Mouse (Mus musculus): Measurements from ENCODE around the gene Vmn1r180.
"Not testable (repeated sequence)": the region's sequence is repeated elsewhere in the genome, so short reads cannot be mapped to it uniquely, and the experiment has no call there.

Gene Vmn1r180

DNA sequence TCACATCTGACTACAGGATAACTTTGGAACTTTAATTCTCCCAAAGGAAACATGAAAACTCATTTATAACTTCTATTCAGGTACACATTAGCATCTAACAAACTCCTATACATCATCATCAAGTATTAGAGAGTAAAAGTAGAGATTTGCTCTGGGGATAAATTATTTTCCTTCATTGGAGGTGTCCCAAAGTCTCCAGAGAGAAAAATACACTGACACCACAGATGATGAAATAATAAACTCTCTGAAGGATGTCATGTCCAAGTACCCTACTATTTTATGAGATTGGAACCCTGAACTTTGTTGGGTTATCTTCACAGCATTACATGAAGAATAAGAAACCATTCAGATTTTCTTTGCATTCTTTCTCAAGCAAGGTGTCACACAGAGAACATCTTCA, at the start of gene Vmn1r180:
TSS of gene Vmn1r180 (plus strand) at position 301 of the 400 bp plus-strand sequence.
- DNase-seq (ENCODE audit: low spot score in 2 of 2) = no peak

DNA sequence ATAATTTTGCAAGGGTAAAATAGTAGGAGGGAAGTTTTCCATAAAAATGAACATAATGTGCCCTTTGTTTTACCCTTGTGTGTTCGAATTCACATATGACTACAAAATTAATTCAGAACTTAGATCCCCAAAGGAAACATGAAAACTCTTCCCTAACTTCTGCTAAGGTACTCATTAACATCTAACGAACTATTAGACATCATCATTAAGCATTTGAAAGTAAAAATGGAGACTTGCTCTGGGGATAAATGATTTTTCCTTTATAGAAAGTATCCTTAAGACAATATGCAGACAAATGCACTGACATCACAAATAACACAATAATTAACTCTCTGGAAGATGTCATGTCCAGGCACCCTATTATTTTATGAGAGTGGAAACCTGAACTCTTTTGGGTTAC, 23.8 kb upstream of the Vmn1r180 start, which contains the start of gene Vmn1r179:
TSS of gene Vmn1r179 (plus strand) at position 301 of the 400 bp plus-strand sequence.
- DNase-seq (ENCODE audit: low spot score in 2 of 2) = no peak

DNA sequence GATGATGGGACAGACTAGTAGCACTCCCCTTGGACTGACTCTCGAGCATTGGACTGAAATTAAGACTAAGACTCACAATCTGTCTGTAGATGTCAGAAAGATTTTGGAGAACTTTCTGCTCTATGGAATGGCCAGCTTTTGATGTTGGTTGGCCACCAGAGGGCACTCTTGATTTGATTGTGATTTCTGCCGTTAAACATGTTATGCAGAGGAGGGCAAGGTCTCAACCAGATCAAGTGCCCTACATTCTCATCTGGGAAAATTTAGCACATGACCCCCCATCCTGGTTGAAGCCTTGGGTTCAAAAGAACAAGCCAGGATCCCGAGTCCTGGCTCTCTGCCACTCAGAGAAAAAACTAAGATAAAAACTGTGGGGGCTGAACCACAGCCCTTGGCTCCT, 17.6 kb downstream of the Vmn1r180 start:
- not testable (repeated sequence) for DNase-seq (ENCODE audit: low spot score in 2 of 2)

DNA sequence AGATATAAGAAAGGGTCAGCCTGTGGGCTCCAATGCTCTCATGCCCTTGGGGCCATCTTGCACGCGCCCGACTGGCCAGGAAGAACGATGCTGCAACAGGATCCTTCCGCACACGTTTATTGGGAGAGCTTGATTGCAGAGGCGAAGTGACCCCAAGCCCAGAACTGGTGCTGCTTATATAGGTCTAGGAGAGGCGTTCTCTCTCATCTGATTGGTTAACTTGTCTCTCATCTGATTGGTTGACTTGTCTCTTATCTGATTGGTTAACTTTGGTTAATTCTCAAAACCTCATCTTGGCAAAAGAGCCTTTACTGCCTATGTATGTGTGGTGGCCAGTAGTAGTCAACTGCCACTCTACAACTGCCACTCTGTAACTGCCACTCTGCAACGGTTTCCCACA, 23.9 kb downstream of the Vmn1r180 start, which contains the start of gene Vmn1r181:
TSS of gene Vmn1r181 (plus strand) at position 301 of the 400 bp plus-strand sequence.
- not testable (repeated sequence) for DNase-seq (ENCODE audit: low spot score in 2 of 2)

DNA sequence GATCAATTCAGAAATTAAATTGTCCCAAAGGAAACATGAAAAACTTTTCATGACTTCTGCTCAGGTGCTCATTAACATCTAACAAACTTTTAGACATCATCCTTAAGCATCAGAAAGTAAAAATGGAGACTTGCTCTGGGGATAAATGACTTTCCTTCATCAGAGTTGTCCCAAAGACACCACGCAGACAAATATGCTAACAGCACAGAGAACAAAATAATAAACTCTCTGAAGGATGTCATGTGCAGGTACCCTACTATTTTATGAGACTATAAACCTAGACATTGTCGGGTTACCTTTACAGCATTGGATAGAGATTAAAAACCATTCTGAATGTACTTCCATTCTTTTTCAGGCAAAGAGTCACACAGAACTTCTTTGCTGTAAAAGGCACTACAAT, 51.0 kb downstream of the Vmn1r180 start, which contains the start of gene V1rd19:
TSS of gene V1rd19 (plus strand) at position 301 of the 400 bp plus-strand sequence.
- DNase-seq (ENCODE audit: low spot score in 2 of 2) = no peak

Measured in urinary bladder, postnatal 4 days (tissue).